Mouse (Mus musculus) brain, embryonic 18.5 days (tissue): ENCODE results near the gene Kank1.

Experiments used
- DNase-seq: peaks from one replicate; pipeline ENCODE4 v3.0.0-alpha.2; 2012; ENCODE audit warnings: low read depth, low spot score

Gene Kank1

DNA sequence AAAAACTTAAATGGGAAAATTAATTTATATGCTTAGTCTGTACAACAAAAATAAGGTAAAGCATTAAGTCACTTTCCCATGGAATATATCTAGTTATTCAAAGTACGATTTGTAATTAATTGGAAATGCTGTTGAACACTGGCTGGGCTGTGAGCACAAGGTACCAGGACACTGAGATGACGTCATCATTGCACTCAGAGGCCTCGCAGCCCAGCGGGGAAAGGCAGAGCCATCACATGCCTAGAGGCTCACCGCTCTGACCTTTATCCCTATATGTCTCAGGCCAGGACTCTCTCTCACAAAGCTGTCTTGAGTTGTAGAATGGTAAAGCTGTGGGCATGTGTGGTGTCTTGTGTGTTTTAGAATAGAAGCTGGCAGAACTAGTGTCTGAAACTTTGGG lies 128.9 kb downstream of the Kank1 start:
- DNase-seq = no peak

DNA sequence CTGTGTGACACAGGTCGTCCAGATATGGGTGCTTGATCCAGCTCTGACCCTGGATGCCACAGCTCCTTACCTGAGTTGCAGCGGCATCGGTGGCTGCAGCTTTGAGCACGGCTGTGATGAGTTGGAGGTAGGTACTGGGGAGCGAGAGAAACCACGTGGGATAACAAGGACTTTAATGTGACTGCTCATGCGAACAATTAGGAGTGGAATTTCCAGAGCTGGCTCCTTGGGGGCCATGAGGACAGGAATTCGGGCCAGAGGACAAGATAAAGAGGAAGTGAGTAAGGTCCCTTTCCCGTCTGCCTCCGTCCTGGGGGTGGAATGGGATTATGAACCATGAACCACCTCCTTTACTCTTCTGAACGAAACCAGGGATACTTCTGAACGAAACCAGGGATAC lies 129.8 kb downstream of the Kank1 start:
- DNase-seq = no peak

DNA sequence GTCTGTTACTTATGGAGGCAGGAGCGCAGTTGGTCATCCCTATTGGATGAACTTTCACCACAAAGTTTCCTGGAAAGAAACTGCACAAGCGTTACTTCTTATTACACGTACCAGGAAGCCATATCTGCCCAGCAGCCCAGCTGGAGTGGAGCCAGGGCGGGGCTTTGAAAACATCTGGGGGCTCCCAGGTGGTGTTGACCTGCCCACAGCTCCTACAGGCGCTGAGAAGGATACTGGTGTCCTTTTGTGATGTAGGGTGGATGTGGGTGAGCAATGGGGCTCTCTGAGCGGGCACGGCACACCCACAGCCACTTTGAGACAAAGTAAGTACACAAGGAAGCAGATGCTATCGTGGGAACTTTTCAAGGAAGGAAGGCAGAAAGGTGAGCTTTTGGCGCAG lies 133.7 kb downstream of the Kank1 start:
- no peak for DNase-seq

DNA sequence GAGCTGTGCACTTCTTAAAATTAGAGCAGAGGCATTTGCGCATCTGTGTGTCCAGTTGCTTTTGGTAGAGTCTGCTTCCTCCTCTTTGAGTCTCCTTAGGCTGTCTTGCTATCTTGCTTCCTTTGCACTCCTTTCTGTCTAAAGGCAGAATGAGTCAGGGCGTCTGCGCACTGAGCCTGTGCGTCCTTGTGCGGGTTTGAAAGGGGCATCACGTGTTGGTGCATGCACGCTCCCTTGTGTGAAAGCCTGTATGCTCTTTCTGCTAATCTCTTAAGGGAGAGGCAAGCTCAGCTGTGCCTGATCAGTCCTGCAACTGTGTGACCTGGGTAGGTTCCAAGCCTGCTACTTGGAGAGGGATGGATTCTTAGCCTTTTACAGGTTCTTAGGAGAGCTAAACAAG lies 136.0 kb downstream of the Kank1 start:
- DNase-seq = no peak

DNA sequence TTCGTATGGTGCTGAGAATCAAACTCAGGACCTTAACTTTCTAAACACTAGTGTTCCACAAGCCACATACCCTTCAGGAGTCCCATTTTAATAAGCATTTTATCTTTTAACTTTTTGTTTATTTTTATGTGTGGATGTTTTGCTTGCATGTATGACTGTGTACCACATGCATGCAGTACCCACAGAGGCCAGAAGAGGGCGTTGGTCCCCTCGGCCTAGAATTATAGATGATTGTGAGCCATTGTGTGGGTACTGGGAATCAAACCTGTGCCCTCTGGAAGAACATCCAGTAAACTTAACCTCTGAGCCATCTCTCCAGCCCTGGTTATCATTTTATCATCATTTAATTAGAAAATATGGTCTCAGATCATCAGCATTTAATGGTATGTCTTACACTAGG lies 136.8 kb downstream of the Kank1 start:
- DNase-seq = no peak

DNA sequence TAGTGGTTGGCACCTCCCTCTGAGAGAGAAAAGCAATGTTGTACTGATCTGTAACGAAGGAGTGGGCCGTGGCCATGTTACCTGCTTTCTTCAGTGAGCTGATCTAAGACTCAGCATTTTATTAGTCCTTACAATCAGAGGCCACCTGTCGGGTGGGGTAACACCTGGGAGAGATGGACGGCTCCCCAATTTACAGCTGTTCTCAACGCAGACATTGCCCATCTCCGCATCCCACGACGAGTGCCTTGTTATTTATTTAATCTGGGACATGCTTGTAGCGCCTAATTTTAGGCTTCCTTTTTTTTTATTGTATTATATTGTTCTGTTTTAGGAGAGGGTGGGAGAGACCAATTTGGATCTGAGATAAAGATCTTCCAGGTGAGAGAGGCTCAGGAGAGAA lies 137.4 kb downstream of the Kank1 start:
- DNase-seq = no peak

DNA sequence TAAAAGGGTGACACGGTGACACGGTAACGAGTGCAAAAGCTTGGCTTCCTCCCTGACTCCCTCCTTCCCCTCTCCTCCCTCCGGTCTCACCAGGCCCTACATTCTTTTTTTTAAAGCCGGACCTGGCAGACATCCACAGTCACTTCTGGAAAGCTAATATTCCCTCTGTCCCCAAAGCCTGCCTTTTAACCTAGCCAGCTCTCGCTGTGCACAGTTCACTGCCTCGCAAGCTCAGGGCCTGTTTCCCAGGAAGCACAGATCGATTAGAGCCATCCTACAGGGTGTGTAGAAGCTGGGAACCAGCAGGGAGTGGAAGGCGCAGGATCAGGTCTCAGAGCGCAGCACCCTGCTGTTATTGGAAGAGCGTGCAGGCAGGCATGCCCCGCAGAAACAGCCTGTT lies 138.2 kb downstream of the Kank1 start:
- DNase-seq = no peak

DNA sequence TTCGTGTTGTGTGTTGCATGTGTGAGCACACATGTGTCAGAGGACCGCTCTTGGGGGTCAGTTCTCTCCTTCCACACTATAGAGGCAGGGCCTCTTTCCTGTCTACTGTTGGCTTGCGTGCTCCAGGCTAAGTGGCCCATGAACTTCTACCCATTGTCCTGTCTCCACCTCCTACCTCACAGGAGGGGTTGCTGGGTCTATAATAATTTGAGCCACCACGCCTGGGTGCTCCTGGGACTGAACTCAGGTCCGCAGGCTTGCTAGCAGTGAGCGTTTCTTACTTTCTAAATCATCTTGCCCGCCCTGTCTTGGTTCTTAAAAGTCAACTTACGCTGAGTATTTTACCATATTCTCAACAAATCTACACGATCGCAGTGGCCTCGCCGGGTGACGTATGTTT lies 140.1 kb downstream of the Kank1 start:
- DNase-seq = no peak

DNA sequence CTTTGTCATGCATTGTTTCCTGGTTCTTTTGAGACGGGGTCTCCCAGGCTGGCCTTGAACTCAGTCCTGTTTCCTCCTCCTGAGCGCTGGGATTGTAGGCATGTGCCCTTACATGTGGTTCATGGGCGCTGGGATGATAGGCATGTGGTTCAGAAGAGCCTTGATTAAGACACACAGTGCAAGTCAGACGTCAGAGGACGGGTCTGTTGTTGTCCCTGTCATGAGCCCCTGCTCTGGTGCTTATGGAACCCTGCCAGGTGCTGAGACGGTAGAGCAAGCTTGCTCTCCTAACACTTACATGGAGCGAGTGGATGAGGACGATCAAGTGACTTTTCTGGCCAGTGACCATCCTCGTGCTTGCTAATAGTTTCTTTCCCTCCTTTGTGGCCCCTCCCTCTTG lies 143.9 kb downstream of the Kank1 start:
- DNase-seq = no peak

DNA sequence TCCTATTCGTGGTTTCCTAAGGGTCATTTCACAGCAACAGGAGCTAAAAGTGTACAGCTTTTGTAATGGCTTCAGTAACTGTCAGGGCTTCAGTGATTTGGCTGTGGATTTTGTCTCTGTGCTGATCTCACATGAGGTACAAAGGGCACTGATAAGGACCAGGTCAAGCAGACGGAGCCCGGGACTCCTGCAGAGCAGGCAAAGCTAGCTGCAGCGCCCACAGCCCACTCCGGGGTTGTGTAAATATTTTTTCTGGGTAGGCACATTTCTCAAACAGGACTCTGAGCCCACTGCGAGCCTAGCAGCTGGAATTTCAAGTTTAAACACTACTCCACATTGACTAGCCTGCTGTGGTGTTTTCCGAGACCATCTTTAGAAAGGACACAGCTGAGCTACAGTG lies 145.2 kb downstream of the Kank1 start:
- no peak for DNase-seq

DNA sequence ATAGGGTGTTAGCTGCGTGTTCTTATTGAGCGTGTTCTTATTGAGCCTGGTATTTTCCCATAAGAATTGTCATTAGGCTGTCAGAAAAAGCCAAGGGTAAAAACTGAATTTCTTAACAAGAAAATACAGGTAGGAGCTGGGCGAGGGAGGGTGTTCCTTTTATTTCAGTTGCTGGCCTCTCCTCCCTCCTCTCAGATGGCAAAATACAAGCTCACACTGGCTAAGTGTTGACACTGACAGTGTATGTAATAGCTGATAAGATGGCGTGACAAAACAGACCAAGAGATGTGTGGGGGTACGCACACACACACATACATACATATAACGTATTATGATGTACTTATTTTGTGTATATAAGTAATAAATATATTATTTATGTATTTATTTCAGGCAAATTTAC lies 145.7 kb downstream of the Kank1 start:
- DNase-seq = no peak

DNA sequence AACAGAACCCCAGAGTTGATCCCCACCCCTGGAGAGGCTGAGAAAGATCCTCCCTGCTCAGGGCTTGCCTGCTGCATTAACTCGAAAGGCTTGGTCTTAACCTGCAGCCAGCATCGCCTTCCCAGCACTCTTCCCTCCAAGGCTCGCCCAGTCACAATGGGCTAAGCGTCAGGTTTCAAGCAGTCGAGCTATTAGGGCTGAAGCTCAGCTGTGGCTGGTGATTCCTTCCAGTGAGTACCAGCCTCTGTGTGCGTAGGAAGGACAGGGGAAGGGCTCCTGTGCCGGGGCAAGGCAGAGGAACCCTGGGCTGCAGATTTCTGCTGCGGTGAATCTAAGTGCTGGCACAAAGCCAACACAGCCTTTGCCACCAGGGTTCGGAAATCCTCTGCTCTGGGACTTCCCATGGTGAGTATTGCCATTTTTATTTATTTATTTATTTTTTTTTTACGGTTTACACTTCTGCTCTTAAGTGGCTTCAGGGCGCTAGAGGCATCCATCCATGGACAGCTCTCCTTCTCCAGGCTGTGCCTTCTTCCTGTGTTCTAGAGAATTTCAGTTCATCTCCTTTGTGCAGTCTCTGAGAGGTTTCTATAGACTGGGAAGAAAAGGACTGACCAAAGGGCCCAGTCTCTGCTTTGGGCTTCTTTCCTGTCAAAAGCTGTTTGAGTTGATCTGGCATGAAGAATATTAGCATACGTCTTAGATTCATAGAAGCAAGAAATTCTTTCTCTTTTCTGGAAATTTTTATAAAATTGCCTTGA lies 146.8 kb downstream of the Kank1 start:
- DNase-seq = no peak

DNA sequence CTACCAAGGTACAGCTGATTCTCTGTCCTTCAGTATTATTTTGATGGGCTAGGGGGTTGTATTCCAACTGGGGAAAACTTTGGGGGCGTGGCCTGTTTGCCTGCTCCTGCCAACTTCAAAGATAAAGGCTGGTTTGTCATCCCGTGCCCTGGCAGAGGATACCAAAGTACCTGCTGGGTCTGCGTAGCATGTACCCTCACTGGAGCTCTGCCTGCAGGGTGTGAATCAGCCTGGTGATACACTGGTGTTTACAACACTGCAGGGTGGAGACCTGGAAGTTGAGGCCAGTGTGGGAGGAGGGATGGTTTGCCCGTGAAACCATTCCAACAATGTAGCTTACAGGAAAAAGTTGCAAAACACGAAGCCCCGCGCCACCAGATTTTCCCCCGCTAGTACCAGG lies 149.2 kb downstream of the Kank1 start:
- DNase-seq = no peak

DNA sequence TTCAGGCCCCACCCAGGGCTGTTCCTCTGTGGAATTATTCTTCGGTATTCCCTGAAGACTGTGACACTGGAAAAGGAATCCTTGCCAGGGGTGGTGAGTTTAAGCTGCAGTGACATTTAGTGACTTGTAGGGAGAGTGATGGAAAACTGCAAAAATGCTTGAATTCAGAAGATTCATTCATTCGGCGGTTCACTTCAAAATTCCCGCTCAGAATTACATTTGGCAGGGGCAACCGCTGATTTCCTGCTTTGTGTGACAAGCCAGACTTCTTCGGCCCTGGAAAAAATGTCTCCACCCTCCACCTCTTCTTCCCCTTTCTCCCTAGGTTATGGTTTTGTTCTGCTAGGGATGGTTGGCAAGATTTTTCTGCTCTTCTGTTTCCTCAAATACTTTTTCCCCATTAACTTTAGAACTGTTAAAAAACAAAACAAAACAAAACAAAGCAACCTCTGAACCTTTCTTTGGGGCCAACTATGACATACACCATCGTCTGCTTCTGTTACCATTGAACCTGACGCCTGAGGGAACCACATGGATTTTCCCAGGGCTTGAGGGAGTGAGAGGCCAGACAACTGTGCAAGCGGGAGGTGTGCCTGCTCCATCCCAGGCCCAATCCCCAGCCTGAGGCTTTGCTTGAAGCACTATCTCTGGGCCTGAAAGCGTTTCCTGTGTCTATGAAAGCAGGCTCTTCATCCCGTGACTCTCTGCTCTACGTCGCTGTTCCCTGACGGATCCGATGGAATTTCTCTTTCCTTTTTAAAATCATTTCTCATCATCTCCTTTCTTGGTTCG lies 150.1 kb downstream of the Kank1 start:
- DNase-seq = no peak

DNA sequence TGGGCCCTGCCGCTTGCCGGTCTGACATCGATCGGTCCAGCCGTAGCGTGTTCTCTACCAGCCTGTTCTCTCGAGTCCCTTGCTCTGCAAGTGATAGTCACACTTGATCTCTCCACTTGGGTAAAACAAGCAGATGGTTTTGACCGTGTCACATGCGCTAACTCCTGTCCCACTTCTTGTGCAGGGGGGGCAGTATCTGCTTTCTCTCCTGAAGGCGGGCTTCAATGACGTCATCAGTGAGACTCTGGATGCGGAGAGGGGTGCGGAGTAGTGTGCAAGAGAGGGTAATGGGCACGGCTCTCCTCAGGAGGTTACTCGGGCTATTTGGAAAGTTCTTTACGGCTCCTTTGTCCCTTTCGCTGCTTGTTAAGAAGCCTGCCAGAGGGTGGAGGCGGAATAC lies 151.1 kb downstream of the Kank1 start:
- no peak for DNase-seq

DNA sequence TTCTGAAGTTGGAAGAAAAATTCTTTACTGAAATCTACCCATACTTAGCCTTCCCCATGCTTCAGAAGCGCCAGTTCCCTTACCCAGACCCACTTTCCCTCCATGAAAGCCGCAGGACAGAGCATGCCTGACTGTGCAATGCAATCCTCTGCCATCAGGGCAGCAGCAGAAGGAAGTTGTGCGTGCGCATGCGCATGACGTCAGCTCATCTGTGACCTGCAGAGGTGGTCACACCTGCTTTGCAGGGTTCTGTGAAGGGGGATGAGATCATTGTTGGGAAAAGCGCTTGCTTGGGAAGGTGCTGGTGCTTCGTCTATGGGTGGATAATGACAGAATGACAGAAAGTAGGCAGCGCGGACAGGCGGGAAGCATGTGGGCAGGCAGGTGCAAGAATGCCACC lies 155.4 kb downstream of the Kank1 start:
- no peak for DNase-seq

DNA sequence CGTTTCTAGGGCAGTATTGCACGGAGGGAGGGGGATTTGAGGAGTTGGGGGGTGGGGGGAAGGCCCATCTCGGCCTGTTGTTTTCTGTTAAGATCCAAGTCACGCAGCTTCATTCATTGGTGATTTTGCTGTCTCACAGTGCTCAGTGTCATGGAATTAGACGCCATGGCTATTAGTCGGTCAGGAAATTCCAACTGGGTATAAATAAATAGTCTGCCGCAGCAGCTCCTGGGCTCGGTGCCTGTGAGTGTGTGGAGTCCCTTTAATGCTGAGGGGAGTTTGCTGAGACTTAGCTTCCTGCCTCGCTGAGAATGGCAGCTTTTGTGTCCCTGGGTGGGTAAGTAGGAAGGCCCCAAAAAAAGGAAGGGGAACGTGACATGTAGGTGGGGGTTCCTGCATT lies 158.3 kb downstream of the Kank1 start:
- DNase-seq = no peak

DNA sequence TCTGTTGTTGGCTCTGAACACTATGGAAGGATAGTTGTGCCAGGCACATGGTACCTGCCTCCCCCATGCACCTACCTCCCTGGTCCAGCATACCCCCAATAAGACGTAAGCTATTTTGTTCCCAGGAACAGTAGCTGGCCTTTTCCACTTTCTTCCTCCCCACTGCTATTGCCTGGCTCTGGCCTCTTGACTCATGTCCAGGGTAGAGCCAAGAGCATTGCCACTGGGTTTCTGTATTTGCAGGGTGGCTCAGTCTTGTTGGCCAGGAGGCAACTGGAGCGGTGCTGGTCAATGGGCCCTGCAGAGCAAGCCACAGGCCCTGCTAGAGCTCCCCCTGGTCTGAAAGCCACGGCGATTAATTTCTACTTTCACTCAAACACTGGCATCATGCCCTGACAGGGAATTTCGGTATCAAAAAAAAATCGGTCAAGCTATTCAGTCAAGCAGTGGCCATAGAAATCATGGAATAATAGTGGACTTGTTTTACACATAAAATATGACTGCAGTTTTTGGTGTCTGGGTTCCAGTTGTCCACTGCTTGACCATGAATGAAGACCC lies 160.0 kb downstream of the Kank1 start:
- no peak for DNase-seq

DNA sequence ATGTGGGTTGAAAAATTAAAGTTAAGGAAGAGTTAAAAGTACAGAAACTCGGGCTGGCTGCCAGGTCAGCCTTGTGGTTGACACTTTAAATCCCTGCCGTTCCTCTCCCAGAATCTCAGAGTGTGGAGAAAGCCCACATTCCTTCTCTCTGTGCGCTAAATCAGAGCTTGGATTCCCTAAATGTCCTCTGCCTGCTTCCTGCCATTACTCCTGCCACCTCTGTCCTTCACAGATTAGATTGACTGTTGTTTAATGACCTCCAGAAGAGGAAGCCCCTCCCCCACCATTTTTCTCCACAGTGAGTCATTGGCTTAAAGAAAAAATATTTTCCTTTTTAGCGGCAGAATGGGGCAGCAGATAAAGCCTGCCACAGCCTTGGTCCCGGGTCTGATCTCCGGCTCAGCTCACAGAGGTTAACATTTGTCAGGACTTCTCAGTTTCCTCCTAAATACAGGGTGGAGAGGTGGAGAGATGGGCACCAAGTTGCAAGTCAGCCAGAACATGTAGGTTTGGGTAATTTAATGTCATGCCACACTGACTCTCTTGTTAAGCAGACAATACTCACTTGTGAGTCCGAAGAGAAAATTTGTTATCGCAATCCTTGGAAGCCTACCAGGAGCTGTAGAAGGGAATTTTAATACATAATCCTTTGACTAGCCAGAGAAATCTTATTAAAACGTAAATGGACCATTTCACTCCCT lies 162.9 kb downstream of the Kank1 start:
- no peak for DNase-seq

DNA sequence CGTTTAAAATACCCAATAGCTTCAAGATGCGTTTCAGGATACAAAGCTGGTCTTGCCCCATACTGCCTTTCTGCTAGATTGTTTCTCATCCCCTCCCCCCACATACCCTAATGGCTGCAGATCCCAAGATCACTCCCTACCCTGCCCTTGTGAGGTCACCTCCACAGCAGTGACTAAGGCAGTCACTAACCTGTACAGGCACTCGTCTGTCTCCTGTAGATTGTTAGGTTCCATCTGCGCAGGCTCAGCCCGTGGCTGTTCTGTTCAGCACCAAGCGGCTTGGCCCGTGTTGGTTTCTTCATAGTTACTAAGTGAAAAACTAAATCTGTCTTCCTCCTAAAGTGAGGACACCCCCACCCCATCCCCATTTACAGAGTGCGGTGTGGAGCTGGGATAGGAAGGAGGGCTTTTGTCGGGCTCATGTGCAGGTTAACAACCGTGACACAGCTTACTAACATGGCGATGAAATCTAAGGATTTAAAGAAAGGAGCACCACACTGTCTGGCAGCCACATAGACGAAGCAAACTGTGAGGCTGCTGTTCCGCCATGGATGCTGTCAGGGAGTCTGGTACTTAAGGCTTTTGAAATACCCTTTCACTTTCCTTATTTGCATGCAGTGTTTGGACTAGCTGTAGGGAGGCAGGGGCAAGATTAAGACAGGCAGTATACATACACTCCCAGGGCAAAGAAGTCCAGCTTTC lies 163.6 kb downstream of the Kank1 start:
- no peak for DNase-seq

DNA sequence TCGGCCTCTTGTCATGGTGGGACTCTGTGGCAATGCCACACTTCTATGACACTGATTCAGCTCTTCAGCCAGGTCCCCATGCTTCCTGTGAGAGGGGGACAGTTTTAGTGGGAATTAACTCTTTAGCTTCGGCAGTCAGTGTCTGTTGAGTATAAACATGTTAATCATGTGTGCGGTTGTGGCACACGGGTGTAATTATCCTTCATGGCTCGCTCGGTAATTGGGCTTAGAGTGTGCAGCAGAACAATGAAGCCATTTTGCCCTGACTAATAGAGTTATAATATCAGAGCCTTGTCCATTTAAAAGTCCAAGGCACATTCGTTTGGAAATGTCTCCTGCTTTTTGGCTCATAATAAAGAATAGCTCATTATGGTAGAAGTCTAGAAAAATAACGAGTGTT lies 164.7 kb downstream of the Kank1 start:
- DNase-seq = no peak

DNA sequence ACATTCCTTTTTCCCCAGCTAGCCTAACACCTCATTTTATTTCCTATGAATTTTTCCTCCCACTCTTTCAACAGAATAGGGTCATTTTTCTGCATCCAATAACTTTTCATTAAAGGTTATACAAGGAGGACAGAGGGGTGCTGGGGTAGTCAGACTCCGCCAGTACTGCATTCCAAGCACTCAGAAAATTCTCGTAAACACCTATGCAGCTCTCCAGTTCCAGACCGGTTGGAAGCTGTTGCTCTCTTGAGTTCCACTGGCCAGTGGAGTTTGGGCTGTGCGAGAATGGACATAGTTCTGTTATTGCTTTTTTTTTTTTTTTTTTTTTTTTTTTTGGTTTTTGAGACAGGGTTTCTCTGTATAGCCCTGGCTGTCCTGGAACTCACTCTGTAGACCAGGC lies 167.4 kb downstream of the Kank1 start:
- no peak for DNase-seq
